Mouse (Mus musculus) CH12.LX (cell line): ENCODE measurements around the gene Cyfip2. TPM values are rescaled to one million over a fixed set of nuclear protein-coding genes. Genes with fewer than 3 reads are reported as not detected.
A peak's percentile ranks its signal among the peaks of the same experiment; 100 is the strongest.

ENCODE experiments used
- DNase-seq: peaks from one replicate; pipeline ENCODE4 v3.0.0-alpha.2; 2013; ENCODE audit errors: extremely low read depth
- H3K27ac ChIP-seq: 2 replicates; pipeline ENCODE4 v1.5.1; 2012; ENCODE audit warnings: low read depth, mild to moderate bottlenecking, control low read depth, moderate library complexity; ENCODE audit not compliant: insufficient read depth
- H3K27me3 ChIP-seq: replicated peaks from 2 replicates; pipeline ENCODE3; 2012; ENCODE audit warnings: inconsistent platforms
- H3K36me3 ChIP-seq, 2 experiments: replicated peaks in 1 of 2; 2 replicates each; pipeline versions ENCODE3 to v1.6.1; 2012; ENCODE audit warnings: inconsistent platforms in 1 of 2, low read length in 1 of 2, mild to moderate bottlenecking in 1 of 2, mixed read lengths in 1 of 2, moderate library complexity in 1 of 2; ENCODE audit not compliant: control insufficient read depth in 1 of 2, insufficient read depth in 1 of 2
- H3K4me1 ChIP-seq, 2 experiments: 2 replicates each; pipeline ENCODE4 v1.6.1; 2012; ENCODE audit warnings: inconsistent platforms in 1 of 2, moderate library complexity in 1 of 2; ENCODE audit not compliant: insufficient read depth in 2 of 2, control insufficient read depth in 1 of 2
- H3K4me2 ChIP-seq: 2 replicates; pipeline ENCODE4 v1.6.1; 2012; ENCODE audit warnings: low read depth, mild to moderate bottlenecking, control low read depth; ENCODE audit not compliant: poor library complexity, insufficient read depth, severe bottlenecking
- H3K4me3 ChIP-seq, 3 experiments: fragments of 150-350 bp in 1 of 3; sonication (generic) in 1 of 3; replicated peaks in 1 of 3; 2 replicates each; pipeline versions ENCODE3 to v1.5.1; 2011 to 2012; ENCODE audit warnings: low read depth in 2 of 3, low read length in 2 of 3, mild to moderate bottlenecking in 2 of 3, moderate library complexity in 2 of 3, control low read depth in 1 of 3, improper control_type of control experiment in 1 of 3, inconsistent platforms in 1 of 3, mixed read lengths in 1 of 3; ENCODE audit not compliant: poor library complexity in 1 of 3
- H3K79me2 ChIP-seq: replicated peaks from 2 replicates; pipeline ENCODE4 v1.6.1; 2012; ENCODE audit warnings: mild to moderate bottlenecking, moderate library complexity; ENCODE audit not compliant: control insufficient read depth, poor library complexity, insufficient read depth, severe bottlenecking; ENCODE audit errors: extremely low read depth
- H3K9ac ChIP-seq: 2 replicates; pipeline ENCODE4 v1.6.1; 2012; ENCODE audit warnings: low read depth, mild to moderate bottlenecking, control low read depth, moderate library complexity; ENCODE audit not compliant: insufficient read depth
- H3K9me3 ChIP-seq: replicated peaks from 2 replicates; pipeline ENCODE3; 2012; ENCODE audit warnings: low read length, inconsistent platforms, mixed read lengths
- BHLHE40 ChIP-seq: IDR thresholded peaks from 2 replicates; pipeline ENCODE4 v1.6.1; 2011; ENCODE audit warnings: mild to moderate bottlenecking, low read depth, low read length, improper control_type of control experiment
- CHD1 ChIP-seq: IDR thresholded peaks from 2 replicates; pipeline ENCODE4 v1.6.1; 2012; ENCODE audit warnings: low read depth, low read length, improper control_type of control experiment, inconsistent platforms
- CHD2 ChIP-seq: IDR thresholded peaks from 2 replicates; pipeline ENCODE4 v1.6.1; 2011; ENCODE audit warnings: low read length, improper control_type of control experiment
- CTCF ChIP-seq, 2 experiments: IDR thresholded peaks in 1 of 2; conservative IDR thresholded peaks in 1 of 2; 2 replicates each; pipeline ENCODE4 v1.5.1; 2011 to 2012; ENCODE audit warnings: low read depth in 2 of 2, low read length in 2 of 2, improper control_type of control experiment in 1 of 2, inconsistent platforms in 1 of 2, mild to moderate bottlenecking in 1 of 2, moderate library complexity in 1 of 2
- E2F4 ChIP-seq: IDR thresholded peaks from 2 replicates; pipeline ENCODE4 v1.6.1; 2011; ENCODE audit warnings: low read depth, low read length, improper control_type of control experiment; ENCODE audit not compliant: insufficient replicate concordance
- ELF1 ChIP-seq: IDR thresholded peaks from 2 replicates; pipeline ENCODE4 v1.6.1; 2014; ENCODE audit warnings: low read depth, mild to moderate bottlenecking, inconsistent platforms, low read length, improper control_type of control experiment
- EP300 ChIP-seq: IDR thresholded peaks from 2 replicates; pipeline ENCODE4 v1.6.1; 2011; ENCODE audit warnings: low read length, improper control_type of control experiment
- ETS1 ChIP-seq: conservative IDR thresholded peaks from 2 replicates; pipeline ENCODE4 v1.6.1; 2012; ENCODE audit warnings: low read depth, mild to moderate bottlenecking, inconsistent platforms, low read length, improper control_type of control experiment, moderate library complexity
- GABPA ChIP-seq: IDR thresholded peaks from 2 replicates; pipeline ENCODE4 v1.6.1; 2012; ENCODE audit warnings: low read depth, low read length, improper control_type of control experiment, inconsistent platforms; ENCODE audit not compliant: insufficient replicate concordance
- HCFC1 ChIP-seq: IDR thresholded peaks from 2 replicates; pipeline ENCODE4 v1.6.1; 2012; ENCODE audit warnings: low read depth, mild to moderate bottlenecking, inconsistent platforms, low read length, improper control_type of control experiment
- IRF4 ChIP-seq: IDR thresholded peaks from 2 replicates; pipeline ENCODE4 v1.6.1; 2014; ENCODE audit warnings: low read depth, mild to moderate bottlenecking, inconsistent platforms, low read length, improper control_type of control experiment
- JUN ChIP-seq: IDR thresholded peaks from 2 replicates; pipeline ENCODE4 v1.6.1; 2011; ENCODE audit warnings: low read depth, mild to moderate bottlenecking, low read length, improper control_type of control experiment, moderate library complexity; ENCODE audit not compliant: insufficient read depth
- JUND ChIP-seq: conservative IDR thresholded peaks from 2 replicates; pipeline ENCODE4 v1.6.1; 2011; ENCODE audit warnings: low read depth, low read length, improper control_type of control experiment
- KAT2A ChIP-seq: IDR thresholded peaks from 2 replicates; pipeline ENCODE4 v1.6.1; 2012; ENCODE audit warnings: low read length, improper control_type of control experiment, inconsistent platforms; ENCODE audit not compliant: insufficient replicate concordance
- MAFK ChIP-seq: IDR thresholded peaks from 2 replicates; pipeline ENCODE4 v1.6.1; 2011; ENCODE audit warnings: low read length, improper control_type of control experiment; ENCODE audit not compliant: insufficient replicate concordance
- MAX ChIP-seq: IDR thresholded peaks from 2 replicates; pipeline ENCODE4 v1.6.1; 2011; ENCODE audit warnings: low read length, improper control_type of control experiment
- MAZ ChIP-seq: IDR thresholded peaks from 2 replicates; pipeline ENCODE4 v1.6.1; 2012; ENCODE audit warnings: low read depth, mild to moderate bottlenecking, inconsistent platforms, low read length, improper control_type of control experiment, moderate library complexity
- MEF2A ChIP-seq: IDR thresholded peaks from 2 replicates; pipeline ENCODE4 v1.6.1; 2014; ENCODE audit warnings: low read depth, mild to moderate bottlenecking, inconsistent platforms, low read length, improper control_type of control experiment, borderline replicate concordance
- MXI1 ChIP-seq: IDR thresholded peaks from 2 replicates; pipeline ENCODE4 v1.6.1; 2011; ENCODE audit warnings: mild to moderate bottlenecking, low read depth, low read length, improper control_type of control experiment
- MYC ChIP-seq: IDR thresholded peaks from 2 replicates; pipeline ENCODE4 v1.6.1; 2011; ENCODE audit warnings: low read depth, mild to moderate bottlenecking, improper control_type of control experiment, low read length
- NELFE ChIP-seq: IDR thresholded peaks from 2 replicates; pipeline ENCODE4 v1.6.1; 2011; ENCODE audit warnings: low read depth, low read length, improper control_type of control experiment
- NRF1 ChIP-seq: IDR thresholded peaks from 2 replicates; pipeline ENCODE4 v1.6.1; 2014; ENCODE audit warnings: low read depth, mild to moderate bottlenecking, inconsistent platforms, low read length, improper control_type of control experiment, moderate library complexity
- PAX5 ChIP-seq: IDR thresholded peaks from 2 replicates; pipeline ENCODE4 v1.6.1; 2012; ENCODE audit warnings: low read length, inconsistent platforms, mixed read lengths
- POLR2A ChIP-seq: IDR thresholded peaks from 2 replicates; pipeline ENCODE4 v1.6.1; 2011; ENCODE audit warnings: low read depth, mild to moderate bottlenecking, improper control_type of control experiment, low read length
- POLR2AphosphoS2 ChIP-seq: IDR thresholded peaks from 2 replicates; pipeline ENCODE4 v1.6.1; 2011; ENCODE audit warnings: low read depth, low read length, improper control_type of control experiment
- RAD21 ChIP-seq: IDR thresholded peaks from 2 replicates; pipeline ENCODE4 v1.6.1; 2011; ENCODE audit warnings: low read depth, mild to moderate bottlenecking, low read length, improper control_type of control experiment, moderate library complexity
- RCOR1 ChIP-seq: conservative IDR thresholded peaks from 2 replicates; pipeline ENCODE4 v1.6.1; 2012; ENCODE audit warnings: low read depth, mild to moderate bottlenecking, inconsistent platforms, low read length, improper control_type of control experiment
- SIN3A ChIP-seq: IDR thresholded peaks from 2 replicates; pipeline ENCODE4 v1.6.1; 2012; ENCODE audit warnings: low read length, improper control_type of control experiment, inconsistent platforms
- SMC3 ChIP-seq: IDR thresholded peaks from 2 replicates; pipeline ENCODE4 v1.6.1; 2011; ENCODE audit warnings: low read depth, low read length, improper control_type of control experiment
- TBP ChIP-seq: conservative IDR thresholded peaks from 2 replicates; pipeline ENCODE4 v1.6.1; 2011; ENCODE audit warnings: low read depth, low read length, improper control_type of control experiment
- TCF12 ChIP-seq: IDR thresholded peaks from 2 replicates; pipeline ENCODE4 v1.6.1; 2014; ENCODE audit warnings: low read depth, mild to moderate bottlenecking, inconsistent platforms, low read length, improper control_type of control experiment
- UBTF ChIP-seq: IDR thresholded peaks from 2 replicates; pipeline ENCODE4 v1.6.1; 2012; ENCODE audit warnings: low read depth, mild to moderate bottlenecking, inconsistent platforms, low read length, improper control_type of control experiment, moderate library complexity
- USF1 ChIP-seq: IDR thresholded peaks from 2 replicates; pipeline ENCODE4 v1.6.1; 2014; ENCODE audit warnings: low read depth, mild to moderate bottlenecking, inconsistent platforms, low read length, improper control_type of control experiment
- USF2 ChIP-seq: conservative IDR thresholded peaks from 2 replicates; pipeline ENCODE4 v1.6.1; 2011; ENCODE audit warnings: low read depth, low read length, improper control_type of control experiment
- ZC3H11A ChIP-seq: IDR thresholded peaks from 2 replicates; pipeline ENCODE4 v1.6.1; 2012; ENCODE audit warnings: low read depth, mild to moderate bottlenecking, inconsistent platforms, low read length, improper control_type of control experiment
- ZKSCAN1 ChIP-seq: IDR thresholded peaks from 2 replicates; pipeline ENCODE4 v1.6.1; 2012; ENCODE audit warnings: low read depth, inconsistent platforms, low read length, improper control_type of control experiment, borderline replicate concordance
- ZMIZ1 ChIP-seq: IDR thresholded peaks from 2 replicates; pipeline ENCODE4 v1.6.1; 2012; ENCODE audit warnings: low read depth, mild to moderate bottlenecking, inconsistent platforms, low read length, improper control_type of control experiment
- ZNF384 ChIP-seq: IDR thresholded peaks from 2 replicates; pipeline ENCODE4 v1.6.1; 2012; ENCODE audit warnings: low read depth, low read length, improper control_type of control experiment, inconsistent platforms
- dilution Hi-C: fragments of 300-500 bp; cut with MboI; formaldehyde crosslinking; loops from 2 replicates; pipeline ENCODE4 v1.14.3; 2020; ENCODE audit warnings: low sequenced_read_pairs; ENCODE audit not compliant: extremely low pct_unique_long_range_greater_than_20kb, extremely low pct_ligation_motif_present
- in situ Hi-C: fragments of 300-500 bp; cut with MboI; formaldehyde crosslinking; loops from 3 replicates; pipeline ENCODE4 v1.14.3; 2019; ENCODE audit warnings: low sequenced_read_pairs, low pct_ligation_motif_present, low pct_unique_long_range_greater_than_20kb, mixed read lengths
- polyA plus RNA-seq: library from polyadenylated mRNA; unstranded; fragments of >175 nt; gene quantifications from 2 replicates; pipeline ENCODE4 v1.2.1, GENCODE M21; 2012; ENCODE audit warnings: low read depth; ENCODE audit not compliant: insufficient read length
- total RNA-seq, 2 experiments: library from RNA; depleted of rRNA; stranded (reverse); fragments of 300-350 nt in 1 of 2; fragments of >200 nt in 1 of 2; gene quantifications; 2 replicates each; pipeline ENCODE4 v1.2.3; 2012 to 2014

The Cyfip2 gene
- total and polyA plus RNA-seq, 3 experiments = 40.7 to 194 (median 97.6) TPM

- H3K27me3 ChIP-seq = no peaks in the 10 kb centered on the region
- dilution Hi-C loops (no loop called here), in situ Hi-C loops (no loop called here)
- TF ChIP-seq TCF12 (peak; percentile 31; the same call in 1 of the 2 replicates), CTCF (conservative IDR thresholded peaks at IDR 0.05 in 1 of 2, IDR thresholded peaks at IDR 0.05 in 1 of 2; ENCODE audit: low read depth in 2 of 2, low read length in 2 of 2) (no peak), MAFK (no peak), USF2 (no peak), POLR2AphosphoS2 (no peak), CHD2 (no peak), EP300 (peak; percentile 42; the same call in 1 of the 2 replicates), ZC3H11A (no peak), MAZ (peak; percentile 71; the same call in 1 of the 2 replicates), RAD21 (no peak), CHD1 (no peak), POLR2A (no peak), ZKSCAN1 (no peak), MAX (0 out of 2 replicates have a peak, but pooled peaks have one; percentile 22), UBTF (0 out of 2 replicates have a peak, but pooled peaks have one; percentile 38), RCOR1 (no peak), HCFC1 (no peak), SIN3A (peak; percentile 60; the same call in 1 of the 2 replicates), PAX5 (no peak), TBP (no peak), E2F4 (no peak), ETS1 (peak; percentile 87), ZMIZ1 (no peak), MYC (no peak), IRF4 (no peak; the same call in 1 of the 2 replicates), MEF2A (peak; percentile 37; the same call in 1 of the 2 replicates), USF1 (no peak), SMC3 (no peak), ZNF384 (no peak), NRF1 (no peak), MXI1 (0 out of 2 replicates have a peak, but pooled peaks have one; percentile 18), KAT2A (no peak), JUND (no peak), ELF1 (no peak), JUN (no peak), GABPA (no peak), BHLHE40 (peak; percentile 26; the same call in 1 of the 2 replicates), NELFE (no peak)
- peak; percentile 86 for DNase-seq
- H3K27ac ChIP-seq = peak overlapping the region; percentile 74
- no peaks in the 10 kb centered on the region for H3K9me3 ChIP-seq
- no peak overlapping the region for H3K4me2 ChIP-seq
- H3K4me1 ChIP-seq = peaks cover 11 to 90% of the 10 kb centered on the region in 2 experiments
- peak overlapping the region in 1 of 3 experiments; percentile 2 for H3K4me3 ChIP-seq
- H3K9ac ChIP-seq = no peak overlapping the region
- H3K36me3 ChIP-seq = peaks cover 84 to 97% of the 10 kb centered on the region in 2 experiments
- no peaks in the 10 kb centered on the region; the same call in 1 of the 2 replicates for H3K79me2 ChIP-seq
Measured at GRCm38 (mm10) chr11:46272058-46272681, 40.5 kb downstream of the Cyfip2 start.
